ENCODE assay signal across 8 mouse cellular contexts in genomic region chr9:48466804-48467203, GRCm38 (mm10). TPM values are rescaled to one million over a fixed set of nuclear protein-coding genes. Genes with fewer than 3 reads are reported as not detected.
DNase-seq lines count a peak whose midpoint lies in the region; TF ChIP-seq lines count a peak whose summit lies in the region.

No protein-coding gene starts in this region.

- peak; percentile 65 to 91 for DNase-seq in heart, adult 18-20 months
- no peak for DNase-seq in heart, embryonic 10.5 days (ENCODE audit: low spot score)
- peak; percentile 84 for DNase-seq in CD4-positive, CD25-positive, alpha-beta regulatory T cell, adult 2 months (ENCODE audit: low read depth, low spot score)
- peak; percentile 84 for DNase-seq in adrenal gland, postnatal 14 days
- DNase-seq in forelimb bud, embryonic 11.5 days (ENCODE audit: low read depth, low spot score) = peak; percentile 57
- DNase-seq in layer of hippocampus, postnatal 25 days (ENCODE audit: extremely low spot score in 1 of 2, low spot score in 1 of 2) = peak; percentile 29 to 77
- DNase-seq in thymus, postnatal 0 days (ENCODE audit: low spot score) = peak; percentile 51

- H3K36me3 ChIP-seq in heart, embryonic 10.5 days = peaks cover 40% of the 10 kb centered on the region
- H3K36me3 ChIP-seq in myocyte (ENCODE audit: control insufficient read depth, insufficient read depth) = no peaks in the 10 kb centered on the region

- no peak for TF ChIP-seq POLR2A in myocyte (IDR thresholded peaks at IDR 0.05; ENCODE audit: insufficient read length, low read depth)

- 62% methylated on average over 3 of the region's 3 CpGs for WGBS in heart, embryonic 10.5 days

- no peak overlapping the region for H3K27ac ChIP-seq in heart, embryonic 10.5 days

- H3ac ChIP-seq in myocyte (ENCODE audit: control insufficient read depth, insufficient read length) = no peak overlapping the region

- no peaks in the 10 kb centered on the region for H3K27me3 ChIP-seq in heart, embryonic 10.5 days (ENCODE audit: insufficient read depth, poor library complexity, severe bottlenecking)
- H3K27me3 ChIP-seq in myocyte (ENCODE audit: control insufficient read depth, insufficient read depth, insufficient read length) = no peaks in the 10 kb centered on the region

- no peaks in the 10 kb centered on the region for H3K4me1 ChIP-seq in heart, embryonic 10.5 days

- no peak overlapping the region for H3K4me2 ChIP-seq in myocyte (ENCODE audit: low read depth)

- H3K4me3 ChIP-seq in heart, embryonic 10.5 days = no peak overlapping the region
- no peak overlapping the region for H3K4me3 ChIP-seq in myocyte

- no peaks in the 10 kb centered on the region for H3K79me2 ChIP-seq in myocyte (ENCODE audit: control insufficient read depth, insufficient read depth)

- H3K9me3 ChIP-seq in heart, embryonic 10.5 days = no peaks in the 10 kb centered on the region

TF ChIP-seq in myocyte, 11 proteins besides CTCF, POLR2A, EP300 and RAD21:
- TF ChIP-seq CEBPB (IDR thresholded peaks at IDR 0.05; ENCODE audit: insufficient read depth, poor library complexity, severe bottlenecking) (peak; percentile 51; the same call in 1 of the 2 replicates), TCF12 (IDR thresholded peaks at IDR 0.05; ENCODE audit: insufficient read depth, poor library complexity, severe bottlenecking) (no peak)

RNA-seq across cellular contexts. Expression of gene Rexo2, which starts 13.6 kb away (rescaled TPM):
- total RNA-seq in heart, adult 18-20 months (2021) = 10 to 100 TPM; 65.7 to 71.4 TPM
- polyA plus RNA-seq in heart, embryonic 10.5 days (2016; fragmentation: Nextera tagmentation; extraction: Ambion mirVana) = 127 and 138 TPM in 2 replicates
- 92.9 and 94.2 TPM in 2 replicates for total RNA-seq in adrenal gland, postnatal 14 days (2021)
- total RNA-seq in layer of hippocampus, postnatal 25 days (2021) = 10 to 100 TPM; 89.7 to 95.9 TPM
- 163 TPM for polyA plus RNA-seq in myocyte (2012; fragmentation: generic; extraction: Trizol)
- polyA plus RNA-seq in thymus, postnatal 0 days (2015; fragmentation: Nextera tagmentation; extraction: Ambion mirVana) = 130 and 153 TPM in 2 replicates

RNA-seq across cellular contexts. Expression of gene Rbm7, which starts 28.3 kb away (rescaled TPM):
- 10 to 100 TPM; 21.1 to 21.8 TPM for total RNA-seq in heart, adult 18-20 months (2021)
- 89.0 and 106 TPM in 2 replicates for polyA plus RNA-seq in heart, embryonic 10.5 days (2016; fragmentation: Nextera tagmentation; extraction: Ambion mirVana)
- total RNA-seq in adrenal gland, postnatal 14 days (2021) = 63.2 and 67.5 TPM in 2 replicates
- total RNA-seq in layer of hippocampus, postnatal 25 days (2021) = 10 to 100 TPM; 37.8 to 38.6 TPM
- polyA plus RNA-seq in myocyte (2012; fragmentation: generic; extraction: Trizol) = 12.3 TPM
- 158 and 160 TPM in 2 replicates for polyA plus RNA-seq in thymus, postnatal 0 days (2015; fragmentation: Nextera tagmentation; extraction: Ambion mirVana)

RNA-seq across cellular contexts. Expression of gene Gm5617, which starts 28.4 kb away (rescaled TPM):
- total RNA-seq in heart, adult 18-20 months (2021) = 10 to 100 TPM; 38.2 to 42.3 TPM
- polyA plus RNA-seq in heart, embryonic 10.5 days (2016; fragmentation: Nextera tagmentation; extraction: Ambion mirVana) = 21.1 and 25.1 TPM in 2 replicates
- 42.8 and 47.2 TPM in 2 replicates for total RNA-seq in adrenal gland, postnatal 14 days (2021)
- 10 to 100 TPM; 11.7 to 14.2 TPM for total RNA-seq in layer of hippocampus, postnatal 25 days (2021)
- 41.3 TPM for polyA plus RNA-seq in myocyte (2012; fragmentation: generic; extraction: Trizol)
- polyA plus RNA-seq in thymus, postnatal 0 days (2015; fragmentation: Nextera tagmentation; extraction: Ambion mirVana) = 68.6 and 69.0 TPM in 2 replicates
